Mouse (Mus musculus) hematopoietic stem cell, adult 5-6 weeks (primary cell): Measurements from ENCODE around the gene Ms4a10. TPM values are rescaled to one million over a fixed set of nuclear protein-coding genes. Genes with fewer than 3 reads are reported as not detected.
A peak's percentile ranks its signal among the peaks of the same experiment; 100 is the strongest.

Experiments used
- ATAC-seq, 2 experiments: fragments of 125-278 bp in 1 of 2; replicated peaks in 1 of 2; 2 replicates each; pipeline ENCODE4 v1.8.0; 2016 to 2017; ENCODE audit warnings: inconsistent platforms in 2 of 2, mild to moderate bottlenecking in 2 of 2, moderate number of reproducible peaks in 2 of 2, low read depth in 1 of 2, moderate TSS enrichment in 1 of 2; ENCODE audit not compliant: low FRiP score in 2 of 2, poor library complexity in 2 of 2, severe bottlenecking in 2 of 2, insufficient read depth in 1 of 2, low TSS enrichment in 1 of 2
- total RNA-seq: library from RNA; stranded (forward); fragments of 172-1452, 232-1000 nt; gene quantifications from 2 replicates; pipeline ENCODE4 v1.2.3, GENCODE M21; 2017

Ms4a10 gene
- total RNA-seq, 1 experiment from 2014 or later, result not detected

- no peak for ATAC-seq
Observed at GRCm38 (mm10) chr19:10936077-10936476, 38.4 kb downstream of the Ms4a10 start.

DNA sequence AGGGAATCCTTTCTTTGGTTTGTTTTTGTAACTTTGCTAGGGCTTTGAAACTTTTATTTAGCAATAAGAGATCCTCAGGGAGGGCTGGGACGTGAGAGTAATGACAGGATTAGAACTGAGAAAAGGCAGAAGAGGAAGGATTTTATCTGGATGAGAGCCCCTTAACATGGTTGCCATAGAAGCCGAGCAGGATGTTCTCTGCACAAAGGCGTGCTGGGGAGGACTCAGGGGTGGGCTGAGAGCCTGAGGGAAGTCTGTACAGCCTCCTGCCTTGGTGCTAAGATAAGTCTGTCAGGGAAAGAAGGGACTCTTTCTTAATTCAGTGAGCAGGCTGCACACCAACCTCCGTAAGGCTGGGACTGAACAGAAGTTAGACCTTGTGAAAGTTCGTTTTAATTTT, 39.4 kb downstream of the Ms4a10 start:
- ATAC-seq, result no peak

DNA sequence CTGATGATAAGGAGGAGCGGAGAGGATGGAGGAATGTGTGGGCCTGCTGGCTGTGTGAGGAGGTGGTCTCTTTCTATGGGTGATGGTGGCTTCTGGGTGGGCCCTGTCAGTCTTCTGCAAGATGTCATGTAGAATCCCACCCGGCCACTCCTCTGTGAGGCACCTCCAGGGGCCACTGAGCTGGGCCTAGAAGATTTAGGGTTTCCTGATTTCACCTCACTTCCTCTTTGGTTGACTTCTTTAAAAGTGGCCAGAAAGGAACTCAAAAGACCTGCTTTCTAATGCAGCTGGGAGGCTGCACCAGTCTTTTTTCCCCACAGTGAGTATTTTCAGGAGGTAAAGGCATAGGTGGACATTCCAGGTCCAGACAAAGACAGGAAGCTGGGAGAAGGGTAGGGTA, 43.8 kb downstream of the Ms4a10 start:
- peak; percentile 72 to 82 for ATAC-seq

- no peak for ATAC-seq
Observed at GRCm38 (mm10) chr19:10926666-10927065, 47.8 kb downstream of the Ms4a10 start.

DNA sequence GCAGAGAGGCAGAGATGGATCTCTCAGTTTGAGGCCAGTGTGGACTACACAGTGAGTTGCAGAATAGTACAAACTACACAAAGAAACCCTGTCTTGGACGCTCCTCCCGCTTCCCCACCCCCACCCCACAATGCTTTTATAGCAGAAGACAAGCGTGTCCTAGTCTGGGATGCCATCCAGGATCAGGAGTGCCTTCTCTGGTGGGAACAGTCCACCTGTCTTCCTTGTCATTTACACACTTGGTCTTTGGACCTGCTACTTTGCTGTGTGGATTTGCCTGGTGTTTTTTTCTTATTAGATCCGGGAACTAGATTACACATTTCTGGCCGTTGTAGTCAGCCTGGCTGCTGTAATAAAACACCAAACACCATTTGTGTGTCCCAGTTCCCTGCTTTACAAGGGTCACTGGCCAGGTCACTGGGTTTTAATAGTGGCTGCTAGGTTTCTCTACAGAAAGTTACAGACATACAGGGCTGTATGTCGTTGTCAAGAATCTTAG, 48.3 kb downstream of the Ms4a10 start:
- no peak for ATAC-seq

GRCm38 (mm10) chr19:10924220-10924619, 50.2 kb downstream of the Ms4a10 start:
- ATAC-seq, result no peak

- no peak for ATAC-seq
Observed at GRCm38 (mm10) chr19:10921058-10921457, 53.4 kb downstream of the Ms4a10 start.

GRCm38 (mm10) chr19:10920532-10920931, 53.9 kb downstream of the Ms4a10 start, which contains the start of gene Zp1:
Gene Zp1, minus strand, starts transcription at chr19:10920632.
- no peak for ATAC-seq

DNA sequence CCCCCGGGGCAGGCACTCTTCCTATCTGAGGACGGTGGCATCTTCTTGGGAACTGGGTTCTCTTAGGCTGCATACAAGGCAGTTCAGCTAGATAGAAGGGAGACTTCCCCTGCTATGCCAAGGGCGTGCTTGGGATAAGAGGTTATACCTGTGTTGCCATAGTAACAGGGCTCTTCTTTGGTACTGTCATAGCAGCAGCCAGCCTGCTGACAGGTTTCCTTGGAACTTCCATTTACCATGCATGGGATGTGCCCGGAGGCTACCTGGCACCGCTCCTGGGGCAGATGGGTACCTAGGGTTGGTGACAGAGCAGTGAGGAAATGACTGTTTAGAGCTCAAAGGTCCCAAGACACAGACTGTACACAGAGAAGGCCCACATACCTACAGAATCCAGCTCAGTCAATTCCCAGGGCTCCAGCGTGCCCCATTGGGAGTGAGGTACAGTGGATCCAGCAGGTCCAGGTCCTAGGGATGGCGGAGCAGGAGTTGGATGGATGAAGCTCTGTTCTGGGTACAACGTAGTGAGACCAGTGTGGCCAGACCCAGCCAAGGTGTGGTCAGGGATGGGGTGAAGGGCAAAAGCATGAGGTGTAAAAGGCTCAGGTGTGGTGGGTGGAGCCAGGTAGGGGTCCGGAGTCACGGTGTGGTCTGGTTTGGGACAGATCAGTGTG, 56.0 kb downstream of the Ms4a10 start:
- ATAC-seq, result no peak

DNA sequence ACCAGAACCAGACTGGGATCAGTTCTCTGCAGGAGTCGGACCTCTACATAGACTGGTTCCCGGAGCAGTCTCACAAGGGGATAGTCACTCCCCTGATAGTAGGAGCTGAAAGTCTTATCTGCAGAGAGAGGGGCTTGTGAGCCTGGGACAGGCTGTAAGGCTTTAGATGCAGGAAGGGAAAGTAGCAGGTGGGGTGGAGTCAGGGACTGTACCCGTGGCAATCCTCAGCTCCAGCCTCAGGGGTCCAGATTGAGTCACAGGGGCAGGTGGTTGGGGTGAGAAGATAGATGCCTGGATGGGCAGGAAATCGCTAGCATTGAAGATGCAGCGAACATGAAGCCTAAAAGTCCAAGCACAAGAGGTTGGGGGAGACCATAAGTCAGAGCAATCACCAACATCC, 58.0 kb downstream of the Ms4a10 start:
- no peak for ATAC-seq

- peak; percentile 68 to 77 for ATAC-seq
Observed at GRCm38 (mm10) chr19:10914870-10915269, 59.6 kb downstream of the Ms4a10 start.

GRCm38 (mm10) chr19:10914291-10914690, 60.2 kb downstream of the Ms4a10 start:
- peak; percentile 77 to 80 for ATAC-seq

Other genes with a start within 250 kb of the Ms4a10 start
- 1.1 and 4.5 TPM in 2 replicates for gene Cd5, start 235.7 kb downstream of the Ms4a10 start, total RNA-seq
- 1.6 and 3.4 TPM in 2 replicates for gene Cd6, start 144.6 kb downstream of the Ms4a10 start, total RNA-seq
- 0.94 and 9.2 TPM in 2 replicates for gene Slc15a3, start 134.9 kb downstream of the Ms4a10 start, total RNA-seq
- gene Tmem132a, start 104.7 kb downstream of the Ms4a10 start, total RNA-seq, result 0.40 and 4.1 TPM in 2 replicates
- gene Tmem109, start 92.7 kb downstream of the Ms4a10 start, total RNA-seq, result 17.5 and 20.7 TPM in 2 replicates
- 109 and 145 TPM in 2 replicates for gene Prpf19, start 79.4 kb downstream of the Ms4a10 start, total RNA-seq
- gene Zp1, start 54.0 kb downstream of the Ms4a10 start, total RNA-seq, result not detected in 2 replicates
- 0.10 and 0.75 TPM in 2 replicates for gene Ptgdr2, start 37.5 kb downstream of the Ms4a10 start, total RNA-seq
- 20.8 and 23.7 TPM in 2 replicates for gene Ccdc86, start 25.4 kb downstream of the Ms4a10 start, total RNA-seq
- gene Ms4a15, start 18.6 kb upstream of the Ms4a10 start, total RNA-seq, result not detected in 2 replicates
- gene Ms4a18, start 43.4 kb upstream of the Ms4a10 start, total RNA-seq, result not detected in 2 replicates
- gene Ms4a8a, start 106.4 kb upstream of the Ms4a10 start, total RNA-seq, result 0.55 TPM in 1 of 2 replicates, not detected in the other
- not detected in 2 replicates for gene 1700017D01Rik, start 156.2 kb upstream of the Ms4a10 start, total RNA-seq
- gene 1700025F22Rik, start 190.7 kb upstream of the Ms4a10 start, total RNA-seq, result not detected in 2 replicates
- not detected in 2 replicates for gene Ms4a13, start 222.1 kb upstream of the Ms4a10 start, total RNA-seq